Mouse (Mus musculus): ENCODE measurements around the gene Il10rb.

Il10rb gene

GRCm38 (mm10) chr16:91405640-91406584, at the start of gene Il10rb:
Gene Il10rb (plus strand): TSS chr16:91406164.
- peak; percentile 85 for DNase-seq (ENCODE audit: low read depth, low spot score)

- no peak for DNase-seq (ENCODE audit: low read depth, low spot score)
These were observed 49.0 kb upstream of the Il10rb start for GRCm38 (mm10) chr16:91356760-91357525.

GRCm38 (mm10) chr16:91357526-91357900, 48.5 kb upstream of the Il10rb start:
- no peak for DNase-seq (ENCODE audit: low read depth, low spot score)

- DNase-seq (ENCODE audit: low read depth, low spot score), result peak; percentile 85
These were observed 47.4 kb upstream of the Il10rb start for GRCm38 (mm10) chr16:91358555-91358954.

GRCm38 (mm10) chr16:91359531-91359930, 46.4 kb upstream of the Il10rb start:
- no peak for DNase-seq (ENCODE audit: low read depth, low spot score)

- no peak for DNase-seq (ENCODE audit: low read depth, low spot score)
These were observed 45.8 kb upstream of the Il10rb start for GRCm38 (mm10) chr16:91360162-91360561.

GRCm38 (mm10) chr16:91362006-91362405, 44.0 kb upstream of the Il10rb start:
- DNase-seq (ENCODE audit: low read depth, low spot score), result no peak

GRCm38 (mm10) chr16:91362616-91363272, 43.2 kb upstream of the Il10rb start:
- no peak for DNase-seq (ENCODE audit: low read depth, low spot score)

- DNase-seq (ENCODE audit: low read depth, low spot score), result no peak
These were observed 42.5 kb upstream of the Il10rb start for GRCm38 (mm10) chr16:91363483-91363882.

GRCm38 (mm10) chr16:91366567-91366966, 39.4 kb upstream of the Il10rb start:
- DNase-seq (ENCODE audit: low read depth, low spot score), result peak; percentile 75

GRCm38 (mm10) chr16:91367066-91367465, 38.9 kb upstream of the Il10rb start:
- DNase-seq (ENCODE audit: low read depth, low spot score), result peak; percentile 27

GRCm38 (mm10) chr16:91372577-91373472, 33.1 kb upstream of the Il10rb start, which contains the start of gene Ifnar2:
Gene Ifnar2 (plus strand): TSS chr16:91372783.
- peak; percentile 78 for DNase-seq (ENCODE audit: low read depth, low spot score)

- DNase-seq (ENCODE audit: low read depth, low spot score), result peak; percentile 55
These were observed 32.3 kb upstream of the Il10rb start for GRCm38 (mm10) chr16:91373473-91374252.

GRCm38 (mm10) chr16:91374253-91374634, 31.7 kb upstream of the Il10rb start:
- DNase-seq (ENCODE audit: low read depth, low spot score), result peak; percentile 53

GRCm38 (mm10) chr16:91376701-91377100, 29.3 kb upstream of the Il10rb start:
- DNase-seq (ENCODE audit: low read depth, low spot score), result no peak

- DNase-seq (ENCODE audit: low read depth, low spot score), result no peak
These were observed 27.5 kb upstream of the Il10rb start for GRCm38 (mm10) chr16:91378431-91378986.

GRCm38 (mm10) chr16:91378991-91379390, 27.0 kb upstream of the Il10rb start:
- no peak for DNase-seq (ENCODE audit: low read depth, low spot score)

GRCm38 (mm10) chr16:91379412-91379811, 26.6 kb upstream of the Il10rb start:
- DNase-seq (ENCODE audit: low read depth, low spot score), result no peak

- no peak for DNase-seq (ENCODE audit: low read depth, low spot score)
These were observed 25.8 kb upstream of the Il10rb start for GRCm38 (mm10) chr16:91380151-91380550.

GRCm38 (mm10) chr16:91381606-91382005, 24.4 kb upstream of the Il10rb start:
- no peak for DNase-seq (ENCODE audit: low read depth, low spot score)

Measured in CD4-positive, CD25-positive, alpha-beta regulatory T cell, adult 2 months (primary cell).